Mouse (Mus musculus): ENCODE data around the gene Mboat1. TPM values are rescaled to one million over a fixed set of nuclear protein-coding genes. Genes with fewer than 3 reads are reported as not detected.

The Mboat1 gene
- total RNA-seq, 2 experiments from 2014 or later, result 15.2 to 19.1 TPM

GRCm38 (mm10) chr13:30185549-30185948 lies 49.3 kb downstream of the Mboat1 start:
- no peak for ATAC-seq (ENCODE audit: poor library complexity, severe bottlenecking)

- ATAC-seq (ENCODE audit: poor library complexity, severe bottlenecking), result no peak
These were observed 49.7 kb downstream of the Mboat1 start for GRCm38 (mm10) chr13:30185959-30186358.

- ATAC-seq (ENCODE audit: poor library complexity, severe bottlenecking), result no peak
These were observed 50.2 kb downstream of the Mboat1 start for GRCm38 (mm10) chr13:30186456-30186855.

- ATAC-seq (ENCODE audit: poor library complexity, severe bottlenecking), result peak; percentile 70
These were observed 55.9 kb downstream of the Mboat1 start for GRCm38 (mm10) chr13:30192031-30192716.

- peak; percentile 46 for ATAC-seq (ENCODE audit: poor library complexity, severe bottlenecking)
These were observed 57.1 kb downstream of the Mboat1 start for GRCm38 (mm10) chr13:30193363-30193762.

- ATAC-seq (ENCODE audit: poor library complexity, severe bottlenecking), result no peak
These were observed 58.5 kb downstream of the Mboat1 start for GRCm38 (mm10) chr13:30194834-30195233.

GRCm38 (mm10) chr13:30196661-30197060 lies 60.4 kb downstream of the Mboat1 start:
- ATAC-seq (ENCODE audit: poor library complexity, severe bottlenecking), result no peak

- ATAC-seq (ENCODE audit: poor library complexity, severe bottlenecking), result peak; percentile 89
These were observed 61.8 kb downstream of the Mboat1 start for GRCm38 (mm10) chr13:30198101-30198570.

- ATAC-seq (ENCODE audit: poor library complexity, severe bottlenecking), result no peak
These were observed 63.5 kb downstream of the Mboat1 start for GRCm38 (mm10) chr13:30199821-30200220.

GRCm38 (mm10) chr13:30200737-30201136 lies 64.4 kb downstream of the Mboat1 start:
- ATAC-seq (ENCODE audit: poor library complexity, severe bottlenecking), result no peak

- ATAC-seq (ENCODE audit: poor library complexity, severe bottlenecking), result no peak
These were observed 66.7 kb downstream of the Mboat1 start for GRCm38 (mm10) chr13:30203018-30203417.

- no peak for ATAC-seq (ENCODE audit: poor library complexity, severe bottlenecking)
These were observed 71.9 kb downstream of the Mboat1 start for GRCm38 (mm10) chr13:30208176-30208575.

- no peak for ATAC-seq (ENCODE audit: poor library complexity, severe bottlenecking)
These were observed 77.0 kb downstream of the Mboat1 start for GRCm38 (mm10) chr13:30213276-30213675.

- no peak for ATAC-seq (ENCODE audit: poor library complexity, severe bottlenecking)
These were observed 81.5 kb downstream of the Mboat1 start for GRCm38 (mm10) chr13:30217588-30218371.

- ATAC-seq (ENCODE audit: poor library complexity, severe bottlenecking), result no peak
These were observed 83.3 kb downstream of the Mboat1 start for GRCm38 (mm10) chr13:30219597-30219996.

- ATAC-seq (ENCODE audit: poor library complexity, severe bottlenecking), result no peak
These were observed 85.0 kb downstream of the Mboat1 start for GRCm38 (mm10) chr13:30221316-30221715.

- peak; percentile 76 for ATAC-seq (ENCODE audit: poor library complexity, severe bottlenecking)
These were observed 87.8 kb downstream of the Mboat1 start for GRCm38 (mm10) chr13:30224114-30224513.

GRCm38 (mm10) chr13:30224659-30225058 lies 88.4 kb downstream of the Mboat1 start:
- no peak for ATAC-seq (ENCODE audit: poor library complexity, severe bottlenecking)

- ATAC-seq (ENCODE audit: poor library complexity, severe bottlenecking), result no peak
These were observed 92.5 kb downstream of the Mboat1 start for GRCm38 (mm10) chr13:30228762-30229161.

- ATAC-seq (ENCODE audit: poor library complexity, severe bottlenecking), result peak; percentile 51
These were observed 93.4 kb downstream of the Mboat1 start for GRCm38 (mm10) chr13:30229625-30230139.

- no peak for ATAC-seq (ENCODE audit: poor library complexity, severe bottlenecking)
These were observed 98.9 kb downstream of the Mboat1 start for GRCm38 (mm10) chr13:30235056-30235750.
